Mouse (Mus musculus) C2C12 (cell line): Measurements from ENCODE around the gene Aes.

ENCODE experiments used
- CEBPB ChIP-seq: IDR thresholded peaks from one replicate; pipeline ENCODE4 v1.6.1; 2011; ENCODE audit warnings: low read depth, mild to moderate bottlenecking, control low read depth, moderate library complexity
- CTCF ChIP-seq: IDR thresholded peaks from one replicate; pipeline ENCODE4 v1.5.1; 2011; ENCODE audit not compliant: control insufficient read depth, insufficient read depth, insufficient read length
- MAX ChIP-seq: IDR thresholded peaks from one replicate; pipeline ENCODE4 v1.6.1; 2011; ENCODE audit warnings: mild to moderate bottlenecking, control low read depth
- MYOD1 ChIP-seq: IDR thresholded peaks from one replicate; pipeline ENCODE4 v1.6.1; 2011; ENCODE audit warnings: low read depth; ENCODE audit not compliant: control insufficient read depth, insufficient read length
- MYOG ChIP-seq: IDR thresholded peaks from one replicate; pipeline ENCODE4 v1.6.1; 2011; ENCODE audit not compliant: control insufficient read depth, insufficient read length; ENCODE audit errors: extremely low read depth

DNA sequence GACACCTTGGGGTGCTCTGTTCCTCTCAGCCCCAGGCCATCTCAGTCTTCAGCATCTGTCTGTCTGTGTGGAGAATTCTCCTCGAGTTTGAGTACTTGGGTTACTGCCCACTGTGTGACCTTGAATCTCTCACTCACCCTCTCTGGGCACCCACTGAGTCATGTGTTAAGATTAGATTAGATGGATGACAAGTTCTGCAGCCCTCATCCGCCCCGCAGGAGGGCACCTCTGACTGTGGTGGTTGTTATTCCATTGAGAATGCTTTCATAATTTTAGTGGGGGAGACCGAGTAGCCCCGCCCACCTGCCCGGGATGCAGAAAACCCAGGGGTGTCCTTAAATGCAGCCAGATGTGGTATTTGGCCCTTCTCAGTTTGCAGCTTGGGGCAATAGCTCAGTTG, 4.2 kb downstream of the Aes start:
- TF ChIP-seq CTCF (no peak), MYOG (no peak), MAX (no peak), MYOD1 (peak; percentile 7), CEBPB (no peak)
